Mouse (Mus musculus) common myeloid progenitor, adult 5-6 weeks (primary cell): ENCODE measurements around the gene Tex36. TPM values are rescaled to one million over a fixed set of nuclear protein-coding genes. Genes with fewer than 3 reads are reported as not detected.

Experiments
- ATAC-seq: replicated peaks from 2 replicates; pipeline ENCODE4 v1.8.0; 2016; ENCODE audit warnings: low read depth, mild to moderate bottlenecking, moderate TSS enrichment, inconsistent platforms; ENCODE audit not compliant: poor library complexity, severe bottlenecking
- total RNA-seq: library from RNA; stranded (forward); fragments of 200-1000, 187-1606 nt; gene quantifications from 2 replicates; pipeline ENCODE4 v1.2.3, GENCODE M21; 2017

Gene Tex36
- total RNA-seq, 1 experiment from 2014 or later, result not detected

GRCm38 (mm10) chr7:133603156-133603555 is 1.2 kb upstream of the Tex36 start:
- ATAC-seq, result no peak

DNA sequence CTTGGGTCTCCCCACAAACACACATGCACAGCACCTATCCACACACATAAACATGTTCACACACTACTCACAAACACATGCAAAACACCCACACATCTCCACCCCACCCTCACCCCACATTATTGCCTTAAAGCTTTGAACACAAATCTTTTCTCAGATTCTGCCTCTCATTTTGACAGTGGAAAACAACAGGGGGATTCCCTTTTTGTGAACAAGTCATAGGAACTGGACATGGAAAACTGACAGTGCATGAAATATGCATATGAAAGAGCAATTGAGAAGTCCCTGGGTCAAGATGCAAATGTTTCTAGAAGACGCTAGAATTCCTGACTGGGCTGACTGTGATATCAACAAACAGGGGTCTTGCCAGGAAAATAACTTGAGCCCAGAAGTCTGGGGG is 1.4 kb downstream of the Tex36 start:
- ATAC-seq, result no peak

- ATAC-seq, result no peak
These were observed 10.2 kb downstream of the Tex36 start for GRCm38 (mm10) chr7:133591750-133592149.

- no peak for ATAC-seq
These were observed 18.7 kb downstream of the Tex36 start for GRCm38 (mm10) chr7:133583216-133583615.

GRCm38 (mm10) chr7:133580296-133580640 is 21.7 kb downstream of the Tex36 start:
- no peak for ATAC-seq

DNA sequence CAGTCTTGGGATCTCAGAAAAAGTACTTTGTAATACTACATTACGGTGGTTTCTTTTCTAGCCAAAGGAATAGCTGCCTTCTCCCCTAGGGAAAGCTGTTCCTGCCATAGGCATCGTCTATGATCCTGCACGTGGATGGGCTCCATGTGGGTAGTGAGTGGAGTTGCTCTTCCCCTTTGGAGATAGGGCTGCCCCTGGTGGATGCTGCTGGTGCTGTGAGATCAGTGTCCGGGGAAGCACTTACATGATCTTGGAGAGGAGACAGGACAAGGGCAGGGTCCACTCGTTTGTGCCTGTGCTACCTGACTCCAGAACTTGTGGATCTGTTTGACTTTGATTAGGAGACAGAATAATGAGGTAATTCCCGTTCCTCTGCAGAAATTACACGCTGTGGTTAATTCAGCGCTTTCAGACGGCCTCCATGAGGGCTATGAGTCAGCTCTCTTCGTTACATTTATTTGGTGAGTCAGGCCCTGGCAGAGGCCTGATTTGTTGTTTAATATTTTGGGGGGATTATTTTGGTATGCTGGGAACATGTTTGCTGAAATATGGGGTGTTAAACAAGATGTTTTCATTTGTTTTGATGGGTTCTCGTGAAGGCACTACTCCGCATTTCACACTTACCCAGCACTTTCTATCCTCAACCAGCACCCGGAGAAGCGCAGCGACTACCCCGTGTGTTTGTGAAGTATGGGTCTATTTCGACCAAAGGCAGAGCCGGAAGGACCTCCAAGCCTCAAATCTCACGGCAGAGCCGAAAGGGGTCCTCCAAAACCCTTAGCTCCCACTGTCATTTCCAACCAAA is 22.3 kb downstream of the Tex36 start:
- no peak for ATAC-seq

DNA sequence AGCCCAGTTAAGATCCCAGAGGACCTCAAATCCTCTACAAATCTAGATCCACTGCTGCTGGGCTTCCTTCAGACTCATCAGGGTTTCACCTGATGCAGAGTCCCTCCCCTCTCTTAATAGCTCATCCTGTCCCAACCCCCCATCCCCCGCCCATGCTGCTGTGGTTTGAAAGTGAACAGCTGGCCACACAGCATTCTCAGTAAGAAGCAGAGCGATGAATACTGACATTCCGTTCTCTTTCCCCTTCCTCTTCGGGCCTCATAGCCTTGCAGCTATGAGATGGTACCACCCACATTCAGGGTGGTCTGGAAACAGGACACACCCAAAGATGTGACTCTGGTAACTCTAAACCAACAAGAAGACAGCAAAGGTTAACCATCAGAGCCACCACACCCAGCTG is 25.1 kb downstream of the Tex36 start:
- ATAC-seq, result no peak

DNA sequence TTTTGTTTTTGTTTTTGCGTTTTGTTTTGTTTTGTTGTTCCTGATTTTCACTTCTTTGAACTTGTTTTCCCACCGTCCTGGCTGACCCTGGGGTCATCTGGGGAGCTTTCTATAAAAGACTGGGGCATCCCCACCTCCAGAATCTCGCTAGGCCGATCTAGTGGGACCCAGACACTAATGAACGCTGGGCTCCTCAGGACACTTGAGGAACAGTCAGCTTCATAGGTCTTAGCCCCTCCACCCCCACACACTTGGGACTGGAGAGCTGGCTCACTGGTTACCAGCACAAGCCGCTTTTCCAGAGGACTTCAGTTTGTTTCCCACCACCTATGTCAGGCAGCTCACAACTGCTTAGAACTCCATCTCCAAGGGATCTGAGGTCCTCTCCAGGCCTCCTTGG is 25.7 kb downstream of the Tex36 start:
- no peak for ATAC-seq

DNA sequence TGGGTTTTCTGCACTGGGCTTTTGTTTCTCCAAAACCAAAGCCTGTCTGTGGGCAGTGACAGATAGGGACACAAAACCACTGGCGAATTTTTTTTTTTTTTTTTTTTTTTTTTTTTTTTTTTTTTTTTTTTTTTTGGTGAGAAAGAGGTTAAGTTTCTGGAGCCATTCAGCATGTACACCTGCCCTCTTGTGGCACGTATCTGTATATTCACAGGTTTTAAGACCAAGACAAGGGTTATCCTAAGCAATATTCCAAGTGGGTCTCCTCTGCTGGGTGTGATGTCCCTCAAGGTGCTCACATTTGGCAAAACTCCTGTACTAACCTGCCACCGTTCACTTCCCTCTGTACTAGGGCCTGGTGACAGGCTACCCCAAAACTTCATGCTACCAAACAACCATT is 30.0 kb downstream of the Tex36 start:
- 0 out of 2 replicates have a peak, but pooled peaks have one; percentile 50 for ATAC-seq

GRCm38 (mm10) chr7:133569194-133569880 is 32.6 kb downstream of the Tex36 start:
- ATAC-seq, result no peak

- ATAC-seq, result peak; percentile 89
These were observed 37.4 kb downstream of the Tex36 start for GRCm38 (mm10) chr7:133564600-133564999.

DNA sequence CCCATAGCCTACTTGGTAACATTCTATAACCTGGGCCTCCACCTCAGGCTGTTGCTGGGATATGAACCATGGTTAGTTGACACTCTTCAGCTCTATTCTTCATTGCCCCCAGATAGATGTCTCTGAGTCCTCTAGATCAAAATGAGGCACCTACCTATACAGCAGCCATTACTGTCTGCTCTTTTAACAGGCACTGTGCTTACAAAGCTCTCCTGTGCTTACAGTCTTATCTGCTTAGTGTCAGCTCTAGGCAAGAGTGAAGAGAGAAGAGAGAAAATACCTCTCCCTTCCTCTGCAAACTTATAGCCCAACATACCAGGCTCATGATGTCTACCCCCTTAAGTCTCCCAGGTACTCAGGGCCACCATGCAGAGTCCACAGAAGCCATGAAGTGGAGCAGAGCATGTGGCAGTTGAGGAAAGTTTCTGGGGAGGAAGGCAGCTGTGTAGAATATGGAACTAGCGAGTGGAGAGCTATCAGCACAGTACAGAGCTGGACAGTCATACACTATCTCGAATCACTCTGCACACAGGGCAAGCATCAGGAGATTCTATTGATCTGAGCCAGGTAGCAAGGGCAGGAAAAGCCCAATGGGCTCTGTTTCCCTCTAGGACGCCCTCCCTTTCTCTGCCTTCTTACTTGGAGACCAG is 38.7 kb downstream of the Tex36 start:
- ATAC-seq, result no peak

DNA sequence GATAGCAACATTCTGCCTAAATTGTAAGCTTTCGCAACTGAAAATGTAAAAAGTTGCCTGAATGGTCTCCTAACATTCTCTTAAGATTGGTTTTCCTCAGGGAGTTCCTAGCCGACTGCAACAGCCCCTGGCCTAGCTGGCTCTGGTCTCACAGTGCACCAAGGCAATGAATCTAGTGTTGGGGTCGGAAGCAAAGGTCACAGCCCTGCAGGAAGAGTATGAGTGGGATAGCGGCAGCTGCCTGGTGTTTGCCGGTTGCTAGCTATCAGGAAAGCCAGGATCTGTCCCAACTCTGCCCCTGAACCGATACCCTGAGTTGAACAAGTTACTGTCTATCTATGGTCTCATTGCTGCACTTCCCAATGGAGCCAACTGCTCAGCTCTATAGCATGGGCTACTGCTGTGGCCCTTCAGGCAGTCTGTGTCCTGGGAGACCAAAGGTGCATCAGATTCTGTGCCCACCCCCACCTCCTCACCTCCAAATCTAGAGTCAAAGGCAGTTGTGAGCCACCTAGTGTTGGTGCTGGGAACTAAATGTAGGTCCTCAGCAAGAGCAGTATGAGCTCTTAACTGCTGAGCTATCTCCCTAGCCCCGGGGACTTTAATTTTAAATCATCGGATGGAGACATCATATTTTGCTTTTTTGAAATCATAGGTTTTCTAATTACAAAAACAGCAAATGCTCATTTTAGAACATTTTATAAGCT is 46.0 kb downstream of the Tex36 start:
- no peak for ATAC-seq

DNA sequence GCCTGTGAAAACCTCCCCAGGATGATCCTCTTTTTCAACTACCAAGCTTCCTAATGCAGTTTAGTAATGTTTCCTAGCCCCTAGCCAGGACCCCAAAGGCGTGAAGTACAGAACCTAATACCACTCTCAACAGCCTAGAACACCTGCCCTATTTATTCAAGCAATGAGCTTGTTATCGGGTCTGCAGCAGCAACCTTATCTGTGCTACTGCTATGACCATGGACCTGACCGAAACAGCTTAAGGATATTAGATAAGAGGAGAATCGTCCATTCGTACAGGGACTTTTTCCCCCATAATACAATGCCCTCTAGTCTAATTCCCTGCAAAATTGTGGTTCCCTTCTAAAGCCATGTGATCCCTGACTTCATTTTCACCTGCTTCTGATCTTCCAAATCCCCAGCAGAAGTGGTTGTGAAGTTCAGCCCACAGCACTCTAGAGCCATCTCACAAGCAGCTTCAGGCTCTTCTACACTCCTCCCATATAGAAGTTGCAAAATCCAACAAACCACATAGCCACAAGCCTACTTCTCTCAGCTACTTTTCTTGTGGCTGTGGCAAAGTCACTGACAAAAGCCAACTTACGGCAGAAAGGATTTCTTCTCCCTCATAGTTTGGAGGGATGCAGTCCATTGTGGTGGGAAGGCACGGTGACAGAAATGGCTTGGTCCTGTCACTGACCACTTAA is 49.5 kb downstream of the Tex36 start:
- 0 out of 2 replicates have a peak, but pooled peaks have one; percentile 45 for ATAC-seq

DNA sequence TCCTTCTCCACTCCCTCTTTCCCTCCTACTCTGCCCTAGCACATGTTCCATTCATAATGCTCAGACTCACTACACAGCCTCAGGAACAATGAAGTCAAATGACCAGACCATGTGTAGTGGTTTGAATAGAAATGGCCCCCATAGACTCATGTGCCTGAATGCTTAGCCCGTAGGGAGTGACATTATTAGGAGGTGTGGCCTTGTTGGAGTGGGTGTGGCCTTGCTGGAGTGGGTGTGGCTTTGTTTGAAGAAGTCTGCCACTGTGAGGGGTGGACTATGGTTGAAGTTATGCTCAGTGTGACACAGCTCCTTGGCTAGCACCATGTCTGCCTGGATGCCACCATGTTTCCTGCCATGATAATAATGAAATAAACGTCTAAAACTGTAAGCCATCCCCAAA is 51.0 kb downstream of the Tex36 start:
- ATAC-seq, result no peak

- no peak for ATAC-seq
These were observed 53.5 kb downstream of the Tex36 start for GRCm38 (mm10) chr7:133548434-133548833.

DNA sequence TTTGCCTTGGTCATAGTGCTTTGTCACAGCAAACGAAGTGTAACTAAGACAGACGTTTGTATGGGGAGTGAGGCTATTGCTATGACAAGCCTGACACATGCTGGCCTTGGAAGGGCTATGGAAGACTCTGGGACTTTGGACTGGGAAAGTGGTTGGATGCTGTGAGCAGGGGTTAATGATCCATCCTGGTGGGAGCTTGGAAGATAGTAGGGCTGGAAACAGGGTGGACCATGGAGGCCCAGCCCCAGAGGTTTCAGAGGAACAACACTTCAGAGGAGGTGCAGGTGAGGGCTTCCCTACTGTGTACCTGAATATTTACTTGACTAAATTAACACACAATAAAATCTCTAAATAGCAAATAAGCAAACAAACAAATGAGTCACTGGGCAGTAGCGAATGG is 56.3 kb downstream of the Tex36 start:
- no peak for ATAC-seq

- no peak for ATAC-seq
These were observed 57.0 kb downstream of the Tex36 start for GRCm38 (mm10) chr7:133544966-133545365.

- ATAC-seq, result no peak
These were observed 58.8 kb downstream of the Tex36 start for GRCm38 (mm10) chr7:133543131-133543530.

DNA sequence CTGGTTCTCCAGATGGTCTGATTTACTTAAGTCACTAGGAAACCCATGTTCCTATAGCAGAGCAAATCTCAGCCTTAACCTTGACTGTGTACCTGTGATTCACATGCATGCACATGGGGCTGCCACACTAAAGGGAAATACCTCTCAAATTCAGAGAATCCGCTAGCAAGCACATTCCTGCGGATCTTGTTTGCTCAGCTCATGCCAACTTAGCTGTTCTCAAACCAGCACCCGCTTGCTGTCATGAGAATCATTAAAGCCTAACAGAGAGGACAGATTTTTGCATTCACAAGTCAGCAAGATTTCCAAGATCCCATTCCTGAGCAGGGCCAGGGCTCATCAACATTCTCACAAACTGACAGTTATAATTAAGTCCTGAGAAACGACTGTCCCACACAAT is 64.6 kb downstream of the Tex36 start:
- no peak for ATAC-seq
